Mouse (Mus musculus) heart, postnatal 0 days (tissue): ENCODE data around the gene Bax.

Source experiments
- CTCF ChIP-seq: IDR thresholded peaks from 2 replicates; pipeline ENCODE4 v1.5.1; 2016; ENCODE audit warnings: antibody characterized with exemption, control low read depth, low read depth
- EP300 ChIP-seq: IDR thresholded peaks from 2 replicates; pipeline ENCODE4 v1.6.1; 2016; ENCODE audit warnings: antibody characterized with exemption, low read depth

- no peak for TF ChIP-seq CTCF
- TF ChIP-seq EP300, result 0 out of 2 replicates have a peak, but pooled peaks have one; percentile 46
Observed at GRCm38 (mm10) chr7:45460860-45461314, 5.8 kb downstream of the Bax start.
